Mouse (Mus musculus): ENCODE measurements around the gene Rbm12. TPM values are rescaled to one million over a fixed set of nuclear protein-coding genes. Genes with fewer than 3 reads are reported as not detected.
"Not testable (repeated sequence)": the region's sequence is repeated elsewhere in the genome, so short reads cannot be mapped to it uniquely, and the experiment has no call there.

Rbm12 gene
- total RNA-seq (2021): 10 to 100 TPM; 25.5 to 30.2 TPM
- long read RNA-seq, experiment 1, full-length matches to known transcripts: 13 of 19 reads
- long read RNA-seq, experiment 1, partial matches to known transcripts: 0 of 19 reads
- long read RNA-seq, experiment 1, other reads (novel, unspliced or antisense): 6 of 19 reads
- long read RNA-seq, experiment 2, full-length matches to known transcripts: 6 of 10 reads
- long read RNA-seq, experiment 2, partial matches to known transcripts: 0 of 10 reads
- long read RNA-seq, experiment 2, other reads (novel, unspliced or antisense): 4 of 10 reads

DNA sequence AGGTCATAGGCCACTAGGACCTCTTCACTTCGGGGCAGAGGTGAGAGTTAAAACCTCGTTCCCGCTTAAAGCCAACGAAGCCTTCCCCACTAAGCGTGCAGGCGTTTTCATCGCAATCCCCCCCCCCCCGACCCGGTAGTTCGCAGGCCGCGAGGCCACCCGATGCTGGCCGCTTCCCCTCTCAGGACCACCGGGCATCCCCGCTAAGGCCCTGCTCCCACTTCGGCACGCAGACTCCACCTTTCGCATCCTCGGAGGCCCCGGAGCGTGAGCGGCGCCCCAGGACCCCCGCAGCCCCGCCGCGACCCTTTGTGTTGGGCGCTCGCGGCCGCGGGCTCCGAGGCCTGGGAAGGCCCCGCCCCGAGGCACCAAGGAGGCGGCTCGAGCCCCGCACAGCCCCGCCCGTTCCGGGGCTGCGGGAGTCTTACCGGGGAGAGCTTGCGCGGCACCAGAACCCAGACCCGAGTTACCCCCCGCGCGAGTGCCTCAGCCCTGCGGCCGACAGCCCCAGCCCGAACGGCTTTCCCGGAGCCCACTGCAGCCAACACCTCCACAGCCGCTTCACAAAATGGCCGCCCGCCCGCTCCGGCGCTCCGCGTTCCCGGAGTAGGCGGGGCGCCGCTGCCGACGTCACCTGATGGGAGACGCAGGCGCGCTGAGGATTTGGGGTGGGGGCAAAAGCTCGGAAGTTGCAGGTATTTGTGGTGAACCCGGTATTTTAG lies at the start of gene Rbm12, which contains the start of gene Cpne1:
Gene Rbm12 (minus strand): TSS at position 621 of the 722 bp plus-strand sequence.
Gene Cpne1 (minus strand): TSS at position 608 of the 722 bp plus-strand sequence.
- DNase-seq (ENCODE audit: low spot score in 2 of 2): peak; percentile 86 to 91
- intact Hi-C loops (cut with DNase I): no loop called here

DNA sequence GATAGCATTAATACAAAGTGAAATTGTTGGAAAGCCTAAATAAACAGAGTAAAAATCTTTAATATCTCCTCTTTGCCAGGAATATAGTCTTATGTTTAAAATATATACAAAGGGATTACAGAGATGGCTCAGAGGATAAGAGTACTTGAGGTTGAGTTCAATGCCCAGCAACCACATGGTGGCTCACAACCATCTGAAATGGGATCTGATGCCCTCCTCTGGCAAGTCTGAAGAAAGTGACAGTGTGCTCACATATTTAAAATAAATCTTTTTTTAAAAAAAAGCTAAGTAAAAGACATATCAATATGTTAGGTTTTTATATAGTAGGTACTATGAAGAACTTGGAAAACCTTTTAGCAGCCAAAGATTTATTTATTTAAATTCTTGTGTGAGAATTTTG lies 39.8 kb upstream of the Rbm12 start:
- DNase-seq (ENCODE audit: low spot score in 2 of 2): no peak
- intact Hi-C loops (cut with DNase I): no loop called here

DNA sequence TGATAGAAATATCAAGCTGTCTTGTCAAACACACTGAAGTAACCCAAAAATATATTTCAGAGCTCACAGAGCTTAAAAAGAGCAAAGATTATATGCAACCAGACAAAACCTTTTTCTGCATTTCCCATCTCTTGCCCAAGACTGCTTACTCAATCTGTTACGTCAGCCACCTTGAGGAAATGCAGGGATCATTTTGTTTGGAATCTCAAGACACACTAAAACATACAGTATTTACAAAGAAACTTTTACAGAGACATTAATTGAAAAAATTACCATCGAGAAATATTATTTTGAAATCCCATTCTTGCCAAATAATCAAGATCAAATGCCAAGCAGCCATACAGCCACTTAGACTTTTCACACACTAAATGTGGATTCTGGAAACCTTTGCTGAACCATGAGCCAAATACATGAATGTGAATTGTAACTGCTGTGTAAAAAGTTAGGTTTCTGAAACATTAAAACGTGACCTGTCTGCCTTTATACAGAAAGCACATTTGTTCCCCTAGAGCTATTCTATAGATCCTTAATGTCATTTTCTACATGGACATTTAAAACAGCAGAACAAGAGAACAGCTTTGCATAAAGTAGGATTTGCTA lies 35.6 kb upstream of the Rbm12 start:
- DNase-seq (ENCODE audit: low spot score in 2 of 2): no peak
- intact Hi-C loops (cut with DNase I): no loop called here

DNA sequence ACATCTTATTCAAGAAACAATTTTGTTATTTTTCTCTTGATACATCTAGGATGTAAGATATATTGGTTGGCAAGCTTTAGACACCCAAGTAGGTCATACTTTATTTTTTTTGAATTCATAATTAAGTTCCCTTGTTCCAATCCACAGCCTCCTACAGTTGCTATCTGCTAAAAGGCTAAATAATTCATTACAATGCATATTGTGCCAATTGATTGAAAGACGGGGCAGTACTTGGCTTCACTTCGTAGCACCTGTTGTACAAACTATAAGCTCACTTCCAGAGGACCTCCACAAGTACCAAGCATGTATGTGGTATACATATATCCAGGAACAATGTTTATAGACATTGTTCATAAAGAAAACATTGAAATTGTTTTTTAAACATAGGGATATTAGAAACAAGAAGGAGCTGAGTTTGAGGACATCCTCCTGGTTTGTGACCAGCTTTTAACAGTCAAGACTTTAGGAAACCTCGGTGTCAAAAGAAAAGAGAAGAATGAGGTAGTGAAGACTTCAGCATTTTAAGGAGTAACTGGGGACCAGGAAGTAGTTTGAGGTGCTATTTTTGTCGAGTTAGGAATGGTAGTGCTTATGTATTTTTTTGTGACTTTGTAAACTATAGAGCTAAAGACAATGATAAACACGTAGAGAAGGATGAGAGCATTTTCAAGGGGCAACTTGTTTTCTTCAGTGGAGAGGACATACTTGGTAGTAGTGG lies 34.7 kb upstream of the Rbm12 start:
- intact Hi-C loops (cut with DNase I): no loop called here
- DNase-seq (ENCODE audit: low spot score in 2 of 2): no peak

DNA sequence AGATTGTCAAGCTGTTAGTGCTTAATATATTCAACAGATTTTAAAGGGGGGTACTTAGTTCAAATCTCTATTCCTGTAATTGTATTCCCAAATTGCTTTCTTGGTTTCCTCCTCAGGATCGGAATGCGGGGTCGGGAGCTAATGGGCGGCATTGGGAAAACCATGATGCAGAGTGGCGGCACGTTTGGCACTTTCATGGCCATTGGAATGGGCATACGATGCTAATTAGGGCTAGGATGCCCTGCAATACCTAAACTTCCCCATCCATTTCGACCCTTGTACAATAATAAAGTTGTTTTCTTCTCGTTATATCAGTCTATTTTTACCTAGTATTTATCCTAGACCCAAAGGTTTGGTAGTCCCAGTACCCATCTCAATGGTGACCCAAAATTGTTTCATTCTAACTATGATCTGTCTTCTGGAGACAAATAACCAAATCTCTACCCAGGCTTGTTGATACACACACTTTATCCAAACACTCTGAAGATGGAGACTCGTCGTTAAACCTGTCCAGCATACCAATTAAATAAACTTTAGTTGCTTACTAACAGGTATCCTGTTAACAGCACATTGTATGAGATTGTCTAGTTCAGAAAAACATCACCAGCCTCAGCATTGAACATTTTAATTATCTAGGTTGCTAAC lies 33.8 kb upstream of the Rbm12 start:
- intact Hi-C loops (cut with DNase I): no loop called here
- DNase-seq (ENCODE audit: low spot score in 2 of 2): no peak

DNA sequence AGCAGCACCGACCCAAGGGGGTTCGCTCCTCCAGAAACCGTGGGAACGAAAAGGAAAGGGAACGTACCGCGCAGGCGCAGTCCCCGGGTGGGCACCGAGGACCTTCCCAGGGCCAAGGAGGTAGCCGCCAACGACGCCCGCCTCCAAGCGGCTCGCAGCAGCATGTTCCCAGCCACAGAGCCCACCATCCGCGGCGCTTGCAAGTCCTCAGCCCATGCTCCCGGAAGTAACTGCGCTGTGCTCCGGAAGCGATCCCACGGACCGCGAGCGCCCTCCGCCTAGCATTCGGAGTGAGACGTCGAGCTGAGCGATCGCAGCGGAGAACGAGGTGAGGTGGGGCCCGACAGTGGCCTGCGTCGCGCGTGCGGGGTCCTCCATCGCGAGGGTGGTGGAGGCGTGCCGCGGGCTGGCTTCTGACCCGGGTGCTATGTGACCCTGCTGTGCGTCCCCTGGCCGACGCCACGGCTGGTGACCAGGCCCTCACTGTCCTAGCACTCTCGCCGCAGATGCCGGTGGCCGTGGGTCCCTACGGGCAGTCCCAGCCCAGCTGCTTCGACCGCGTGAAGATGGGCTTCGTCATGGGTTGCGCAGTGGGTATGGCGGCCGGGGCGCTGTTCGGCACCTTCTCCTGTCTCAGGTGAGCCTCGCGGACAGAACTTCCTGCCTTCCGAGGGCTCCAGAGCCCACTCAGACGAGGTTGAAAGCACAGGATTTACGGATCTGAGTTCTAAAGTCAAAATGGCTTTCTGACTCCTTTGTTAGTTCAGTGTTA lies 32.4 kb upstream of the Rbm12 start, which contains the start of the genes Romo1 and Nfs1:
Gene Romo1 (plus strand): TSS at position 87 of the 772 bp plus-strand sequence.
Gene Nfs1 (minus strand): TSS at position 234 of the 772 bp plus-strand sequence.
- peak; percentile 96 for DNase-seq (ENCODE audit: low spot score in 2 of 2)
- intact Hi-C loops (cut with DNase I): loop anchor here (5.0 kb wide), 1 partner anchor 182 kb away; no protein-coding TSS in a partner anchor

DNA sequence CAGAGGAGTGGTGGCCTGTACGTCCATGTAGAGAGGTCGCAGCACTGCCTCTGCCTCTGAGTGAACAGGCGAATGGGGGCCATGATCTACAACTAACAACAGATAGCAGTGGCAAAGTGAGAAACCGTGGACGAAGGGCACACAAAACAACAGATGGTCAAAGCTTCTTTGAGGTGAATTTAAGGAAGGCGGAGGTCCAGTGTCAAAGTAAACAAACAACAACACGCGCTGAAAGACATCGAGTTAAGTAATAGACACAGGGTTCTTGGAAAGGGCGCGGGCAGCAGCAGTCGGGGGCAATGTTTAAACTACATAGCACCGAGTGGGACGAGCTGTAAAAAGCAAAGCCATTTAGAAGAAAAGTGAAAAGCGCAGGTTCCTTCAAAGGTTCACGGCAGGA lies 31.6 kb upstream of the Rbm12 start:
- no peak for DNase-seq (ENCODE audit: low spot score in 2 of 2)
- intact Hi-C loops (cut with DNase I): loop anchor here (5.0 kb wide), 1 partner anchor 181 kb away; no protein-coding TSS in a partner anchor

DNA sequence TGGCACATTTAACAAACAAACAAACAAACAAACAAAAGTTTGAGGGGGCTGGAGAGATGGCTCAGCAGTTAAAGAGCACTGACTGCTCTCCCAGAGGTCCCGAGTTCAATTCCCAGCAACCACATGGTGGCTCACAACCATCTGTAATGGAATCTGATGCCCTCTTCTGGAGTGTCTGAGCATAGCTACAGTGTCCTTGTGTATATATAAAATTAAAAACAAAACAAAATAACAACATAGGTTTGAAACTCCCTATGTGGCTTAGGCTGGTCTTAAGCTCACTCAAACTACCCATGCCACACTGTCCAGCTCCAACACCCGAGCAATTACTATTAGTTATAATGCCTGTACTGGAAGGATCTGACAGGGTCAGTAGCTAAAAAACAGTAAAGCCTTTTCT lies 31.0 kb upstream of the Rbm12 start:
- intact Hi-C loops (cut with DNase I): loop anchor here (5.0 kb wide), 1 partner anchor 181 kb away; no protein-coding TSS in a partner anchor
- no peak for DNase-seq (ENCODE audit: low spot score in 2 of 2)

DNA sequence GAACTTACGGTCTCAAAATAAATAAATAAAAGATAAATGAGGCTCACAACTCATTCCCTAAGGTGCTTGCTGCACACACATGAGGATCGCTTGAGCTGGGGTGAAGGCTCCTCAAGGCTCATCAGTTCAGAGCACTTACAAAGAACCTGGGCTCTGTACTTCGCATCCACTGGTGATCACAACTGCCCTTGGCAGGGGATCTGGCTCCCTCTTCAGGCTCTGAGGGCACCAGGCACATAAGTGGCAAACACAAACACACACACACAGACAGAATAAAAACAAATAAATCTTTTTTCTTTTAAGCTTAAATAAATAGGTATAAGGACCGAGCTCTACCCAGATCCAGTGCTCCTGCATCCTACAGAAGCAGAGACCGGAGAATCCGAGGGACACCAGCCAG lies 23.9 kb upstream of the Rbm12 start:
- no peak for DNase-seq (ENCODE audit: low spot score in 2 of 2)
- intact Hi-C loops (cut with DNase I): no loop called here

DNA sequence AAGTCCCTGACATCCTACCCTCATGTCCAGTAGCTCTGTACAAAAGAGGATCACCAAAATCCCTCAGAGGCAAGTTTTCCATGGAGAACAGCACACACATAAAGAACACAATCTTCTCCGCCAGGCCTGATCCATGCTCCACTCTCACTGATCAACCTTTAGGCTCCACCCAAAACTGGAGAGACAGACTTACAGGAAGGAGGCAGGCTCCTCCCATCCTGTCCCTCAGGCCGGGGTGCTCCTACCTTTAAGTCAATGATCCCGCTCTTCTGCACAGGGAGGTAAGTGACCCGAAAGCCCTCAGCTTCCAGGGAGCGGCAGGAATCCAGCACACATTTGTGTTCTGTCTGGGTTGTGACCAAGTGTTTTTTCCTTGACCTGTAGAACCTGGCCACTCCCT lies 22.4 kb upstream of the Rbm12 start:
- no peak for DNase-seq (ENCODE audit: low spot score in 2 of 2)
- intact Hi-C loops (cut with DNase I): no loop called here

DNA sequence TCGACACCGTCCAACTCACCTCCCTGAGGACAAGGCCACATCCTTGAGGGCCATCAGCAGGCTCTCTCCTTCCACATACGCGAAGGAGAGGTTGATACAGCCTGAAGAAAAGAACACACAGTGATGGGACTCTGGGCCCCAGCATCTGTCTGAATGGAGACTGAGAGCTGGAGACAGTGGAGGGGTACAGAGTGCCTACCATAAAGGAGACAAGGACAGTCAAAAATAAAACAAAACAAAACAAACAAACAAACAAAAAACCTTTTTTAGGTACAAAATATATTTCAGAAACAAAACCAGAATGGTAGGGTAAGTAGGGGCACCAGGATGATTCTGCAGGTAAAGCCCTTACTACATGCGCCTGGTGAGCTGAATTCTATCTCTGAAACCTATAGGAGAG lies 15.2 kb upstream of the Rbm12 start, which contains the start of gene Gm28036:
Gene Gm28036 (minus strand): TSS at position 101 of the 400 bp plus-strand sequence.
- no peak for DNase-seq (ENCODE audit: low spot score in 2 of 2)
- intact Hi-C loops (cut with DNase I): no loop called here

DNA sequence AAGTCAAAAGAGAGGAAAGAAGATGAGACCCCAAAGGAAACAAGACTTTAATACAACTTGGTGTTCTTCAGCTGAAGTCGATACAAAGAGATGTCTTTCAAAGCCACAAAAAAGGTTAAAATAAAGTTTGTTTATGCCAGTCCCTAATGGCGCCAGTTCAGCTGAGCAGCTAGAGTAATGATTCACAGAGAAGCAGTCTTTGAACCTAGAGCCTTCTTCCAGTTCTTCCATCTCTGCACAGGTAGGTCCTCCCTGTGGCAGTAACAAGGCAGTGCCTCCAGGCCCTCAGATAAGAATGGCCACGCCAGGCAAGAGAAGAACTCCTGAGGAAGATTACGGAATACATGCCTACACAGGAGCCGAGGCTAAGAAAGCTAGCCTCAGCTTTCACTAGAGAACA lies 12.0 kb upstream of the Rbm12 start:
- DNase-seq (ENCODE audit: low spot score in 2 of 2): no peak
- intact Hi-C loops (cut with DNase I): no loop called here

DNA sequence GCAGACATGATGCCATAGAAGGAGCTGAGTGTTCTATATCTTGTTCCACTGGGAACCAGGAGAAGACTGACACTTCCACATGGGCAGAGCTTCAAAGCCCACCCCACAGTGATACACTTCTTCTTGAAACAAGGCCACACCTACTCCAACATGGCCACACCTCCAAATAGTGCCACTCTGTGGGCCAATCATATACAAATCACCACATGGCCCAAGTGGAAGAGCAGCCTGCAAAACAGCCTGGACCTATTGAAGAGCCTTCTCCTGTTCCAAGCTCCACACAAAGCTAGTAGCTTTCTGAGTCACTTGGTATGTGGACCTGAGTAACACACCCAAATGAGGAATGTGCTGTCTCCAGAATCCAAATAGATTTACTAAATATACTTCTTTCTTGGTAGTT lies 7.8 kb upstream of the Rbm12 start:
- no peak for DNase-seq (ENCODE audit: low spot score in 2 of 2)
- intact Hi-C loops (cut with DNase I): no loop called here

DNA sequence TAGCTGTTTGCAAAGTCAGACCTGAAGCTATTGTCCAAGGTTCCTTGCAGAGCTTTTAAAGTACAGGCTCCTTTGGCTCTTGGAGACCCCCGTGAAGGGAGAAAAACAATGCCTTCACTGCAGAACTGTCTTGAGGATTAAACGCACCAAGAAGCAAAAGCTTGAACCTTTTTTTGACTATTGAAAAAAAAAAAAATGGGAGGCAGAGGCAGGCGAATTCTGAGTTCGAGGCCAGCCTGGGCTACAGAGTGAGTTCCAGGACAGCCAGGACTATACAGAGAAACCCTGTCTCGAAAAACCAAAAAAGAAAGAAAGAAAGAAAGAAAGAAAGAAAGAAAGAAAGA lies 274 bp upstream of the Rbm12 start:
- intact Hi-C loops (cut with DNase I); DNase-seq (ENCODE audit: low spot score in 2 of 2): not testable (repeated sequence)

DNA sequence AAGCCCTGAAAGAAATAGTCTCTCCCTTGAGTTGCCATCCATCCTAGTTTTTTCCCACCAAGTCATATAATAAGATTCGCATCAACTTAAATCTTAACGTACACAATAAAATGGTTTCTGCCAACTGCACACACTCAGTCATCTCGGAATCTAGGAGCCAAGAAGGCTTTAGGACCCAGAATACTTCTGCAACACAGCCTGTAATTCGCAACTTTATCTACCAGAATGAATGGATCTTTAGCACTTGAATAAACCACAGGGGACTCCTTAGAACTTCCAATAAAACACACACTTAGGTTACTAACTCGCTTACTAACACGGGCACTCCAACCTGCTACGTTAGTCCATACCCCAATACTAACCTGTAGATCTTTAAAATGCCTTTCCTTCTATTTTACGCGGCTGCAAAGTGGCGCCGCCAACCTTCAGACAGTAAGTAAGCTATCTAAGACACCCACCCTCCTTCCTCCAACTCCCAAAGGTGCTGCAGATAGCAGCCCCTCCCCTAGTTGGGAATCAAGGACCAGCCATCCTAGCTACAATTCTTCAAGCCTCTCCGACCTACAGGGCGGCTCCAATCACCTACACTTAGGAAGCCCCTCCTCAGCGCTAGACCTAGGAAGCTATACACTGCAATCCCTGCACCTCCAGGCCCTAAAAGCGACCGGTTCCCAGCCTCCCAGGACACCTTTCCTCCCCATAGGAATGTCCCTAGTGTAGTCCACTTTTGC lies 986 bp downstream of the Rbm12 start:
- DNase-seq (ENCODE audit: low spot score in 2 of 2): peak in 1 of 2 experiments; percentile 26
- intact Hi-C loops (cut with DNase I): no loop called here

DNA sequence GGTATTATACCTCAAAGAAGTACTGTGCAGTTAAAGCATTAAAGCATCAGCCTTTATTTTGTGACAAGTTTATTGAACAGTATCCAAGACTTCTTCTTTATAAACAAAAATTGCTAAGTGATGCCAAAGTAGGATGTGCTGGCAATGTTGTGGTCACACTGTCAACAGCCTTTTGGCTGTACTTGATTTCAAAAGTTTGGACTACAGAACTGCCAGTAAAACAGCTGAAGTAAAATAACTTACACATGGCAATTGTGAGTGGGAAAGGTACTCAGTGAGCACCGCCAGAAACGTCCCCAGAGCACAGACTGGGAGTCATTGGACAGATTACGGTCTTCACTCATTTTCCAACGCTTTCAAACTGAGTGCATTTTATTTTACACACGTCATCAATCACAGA lies 19.9 kb downstream of the Rbm12 start:
- DNase-seq (ENCODE audit: low spot score in 2 of 2): no peak
- intact Hi-C loops (cut with DNase I): no loop called here

DNA sequence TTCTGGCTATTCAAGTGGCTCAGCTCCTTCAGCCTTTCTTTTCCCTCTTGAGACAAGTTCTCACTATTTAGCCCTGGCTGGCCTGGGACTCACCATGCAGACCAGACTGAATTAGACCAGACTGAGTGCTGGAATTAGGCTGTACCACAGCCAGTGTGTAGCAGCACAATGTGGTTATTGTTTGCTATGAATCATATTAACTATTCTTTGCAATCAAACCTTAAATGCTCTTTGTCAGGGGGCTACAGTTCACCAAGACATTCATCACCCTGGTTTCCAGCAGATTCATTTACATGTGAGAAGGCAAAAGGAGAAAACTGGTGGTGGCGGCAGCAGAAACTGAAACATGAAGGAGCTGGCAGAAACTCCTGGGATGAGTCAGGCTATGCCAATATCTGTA lies 22.0 kb downstream of the Rbm12 start:
- intact Hi-C loops (cut with DNase I): no loop called here
- DNase-seq (ENCODE audit: low spot score in 2 of 2): no peak

Measured in left cerebral cortex, postnatal 14 days (tissue).